Mouse (Mus musculus) activated CD4-positive, CD25-positive, alpha-beta regulatory T cell, adult 9 weeks (primary cell): ENCODE measurements around the gene Uap1. TPM values are rescaled to one million over a fixed set of nuclear protein-coding genes. Genes with fewer than 3 reads are reported as not detected.

Experiments
- polyA plus RNA-seq: library from polyadenylated mRNA; unstranded; fragments of 100-300 nt; shearing (Covaris generic); gene quantifications from one replicate; pipeline ENCODE4 v1.2.1, GENCODE M21; 2017

Uap1 gene
- 15.9 TPM for polyA plus RNA-seq

DNA sequence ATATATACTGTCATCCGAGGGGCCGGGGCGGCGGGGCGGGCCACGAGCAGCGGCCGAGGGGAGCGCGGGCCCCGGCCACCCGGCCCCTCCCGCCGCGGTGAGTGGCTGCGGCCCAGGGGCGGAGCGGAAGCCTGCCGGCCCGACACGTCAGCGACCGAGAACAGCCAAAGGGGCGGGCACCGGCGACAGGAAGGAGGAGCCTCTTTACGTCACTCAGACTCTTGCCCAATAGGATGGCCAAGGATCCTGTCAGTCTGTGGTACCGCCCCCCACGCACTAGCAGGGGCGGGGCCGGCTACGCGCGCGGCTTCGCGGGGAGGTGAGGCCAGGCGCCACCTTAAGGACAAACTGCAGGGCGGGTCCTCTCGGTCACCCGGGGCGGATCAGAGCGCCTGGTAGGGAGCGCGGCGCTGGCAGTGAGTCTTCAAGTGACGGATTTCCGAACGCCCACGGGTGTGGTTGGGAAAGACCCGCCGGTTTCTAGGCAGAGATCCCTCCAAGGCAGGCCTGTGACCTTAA lies at the start of gene Uap1:
TSS of gene Uap1 (minus strand) at position 144 of the 519 bp plus-strand sequence.

GRCm38 (mm10) chr1:170214757-170215522 lies 40.2 kb upstream of the Uap1 start, which contains the start of gene Uhmk1:
TSS of gene Uhmk1 (minus strand) at chr1:170215397.

DNA sequence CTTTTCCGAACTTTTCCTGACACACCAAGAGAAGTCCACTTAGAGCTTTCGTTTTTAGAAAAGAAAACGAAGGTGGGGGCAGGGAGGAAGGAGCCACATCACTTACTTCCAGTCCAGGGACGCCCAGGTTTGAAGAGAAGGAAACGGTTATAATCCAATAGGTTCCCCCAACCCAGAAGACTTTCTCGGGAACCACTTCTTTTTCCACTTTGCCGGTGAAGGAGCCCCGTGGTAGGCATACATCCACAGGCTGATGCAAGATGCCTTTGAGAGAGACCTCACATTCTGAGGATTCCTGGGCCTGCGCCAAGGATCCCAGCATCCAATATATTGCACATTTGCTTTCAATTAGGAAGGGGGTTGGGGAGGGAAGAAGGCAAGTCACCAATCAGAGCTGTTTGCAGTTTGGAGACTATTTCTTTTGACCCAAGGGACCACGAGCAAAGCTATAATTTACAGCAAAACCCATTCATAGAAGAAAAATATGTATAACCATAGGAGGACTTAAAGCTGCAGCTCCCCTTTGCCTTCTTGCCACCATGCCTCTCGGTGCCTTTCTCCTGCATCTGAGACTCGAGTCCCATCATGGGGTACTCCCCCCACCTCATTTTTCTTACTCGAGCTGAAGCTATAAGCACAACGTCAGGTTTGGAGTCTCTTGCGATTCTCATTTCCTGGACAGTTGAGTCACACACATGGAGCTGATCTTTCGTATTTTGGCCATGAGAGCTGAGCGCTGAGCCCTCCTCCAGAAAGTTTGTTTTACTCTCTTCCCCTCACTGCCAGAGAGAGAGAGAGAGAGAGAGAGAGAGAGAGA lies 64.0 kb downstream of the Uap1 start, which contains the start of gene Ddr2:
TSS of gene Ddr2 (minus strand) at position 247 of the 817 bp plus-strand sequence.

Other genes with a start within 250 kb of the Uap1 start
- not detected for gene Ccdc190, start 246.3 kb downstream of the Uap1 start, polyA plus RNA-seq
- gene Hsd17b7, start 205.7 kb downstream of the Uap1 start, polyA plus RNA-seq, result 10.1 TPM
- not detected for gene Ddr2, start 64.2 kb downstream of the Uap1 start, polyA plus RNA-seq
- gene Uhmk1, start 40.4 kb upstream of the Uap1 start, polyA plus RNA-seq, result 4.6 TPM
- not detected for gene Sh2d1b2, start 57.8 kb upstream of the Uap1 start, polyA plus RNA-seq
- gene Sh2d1b1, start 102.4 kb upstream of the Uap1 start, polyA plus RNA-seq, result 0.11 TPM
- not detected for gene Gm7694, start 131.4 kb upstream of the Uap1 start, polyA plus RNA-seq
- gene Spata46, start 133.8 kb upstream of the Uap1 start, polyA plus RNA-seq, result not detected